Mouse (Mus musculus) ES-E14 (cell line): ENCODE measurements at regions not wholly inside any gene's neighbourhood (a gene's known extent, or its start where the extent isn't known, plus 50 kb on each side); places are given as distances from the start of the nearest gene placed in this dataset.

Experiments used
- DNase-seq: peaks from one replicate; pipeline ENCODE4 v3.0.0-alpha.2; 2013; ENCODE audit warnings: low read depth, low spot score
- H3K27ac ChIP-seq: 2 replicates; pipeline ENCODE4 v1.5.1; 2012; ENCODE audit warnings: low read depth, mild to moderate bottlenecking, low read length, moderate library complexity, mixed read lengths; ENCODE audit not compliant: poor library complexity, insufficient read depth, severe bottlenecking
- H3K36me3 ChIP-seq: 2 replicates; pipeline ENCODE4 v1.6.1; 2012; ENCODE audit warnings: mild to moderate bottlenecking, low read length, moderate library complexity, mixed read lengths; ENCODE audit not compliant: control insufficient read depth, poor library complexity, insufficient read depth, severe bottlenecking
- H3K4me1 ChIP-seq, 2 experiments: fragments of 150-350 bp in 1 of 2; sonication (generic) in 1 of 2; 2 replicates each; pipeline ENCODE4 v1.6.1; 2012; ENCODE audit warnings: low read length in 2 of 2, mild to moderate bottlenecking in 1 of 2, mixed read lengths in 1 of 2; ENCODE audit not compliant: control insufficient read depth in 2 of 2, insufficient read depth in 2 of 2, poor library complexity in 1 of 2
- H3K4me3 ChIP-seq, 2 experiments: fragments of 150-350 bp in 1 of 2; sonication (generic) in 1 of 2; 2 replicates each; pipeline ENCODE4 v1.5.1; 2012; ENCODE audit warnings: low read length in 2 of 2, low read depth in 1 of 2, mild to moderate bottlenecking in 1 of 2, mixed read lengths in 1 of 2; ENCODE audit not compliant: insufficient read depth in 1 of 2, poor library complexity in 1 of 2, severe bottlenecking in 1 of 2
- H3K9ac ChIP-seq: 2 replicates; pipeline ENCODE4 v1.6.1; 2012; ENCODE audit warnings: low read depth, mild to moderate bottlenecking, low read length, mixed read lengths; ENCODE audit not compliant: poor library complexity, insufficient read depth, severe bottlenecking
- H3K9me3 ChIP-seq: fragments of 150-350 bp; sonication (generic); 2 replicates; pipeline ENCODE4 v1.6.1; 2012; ENCODE audit warnings: low read depth, mild to moderate bottlenecking, low read length; ENCODE audit not compliant: control insufficient read depth, insufficient read depth
- CHD2 ChIP-seq: IDR thresholded peaks from 2 replicates; pipeline ENCODE4 v1.6.1; 2014; ENCODE audit warnings: mild to moderate bottlenecking, low read depth, low read length, inconsistent platforms
- HCFC1 ChIP-seq: IDR thresholded peaks from 2 replicates; pipeline ENCODE4 v1.6.1; 2012; ENCODE audit warnings: low read length, inconsistent platforms, borderline replicate concordance; ENCODE audit not compliant: insufficient read depth
- MAFK ChIP-seq: IDR thresholded peaks from 2 replicates; pipeline ENCODE4 v1.6.1; 2014; ENCODE audit warnings: mild to moderate bottlenecking, low read depth, low read length, inconsistent platforms; ENCODE audit not compliant: insufficient read depth
- ZC3H11A ChIP-seq: IDR thresholded peaks from 2 replicates; pipeline ENCODE4 v1.6.1; 2012; ENCODE audit warnings: low read depth, mild to moderate bottlenecking, inconsistent platforms, low read length, borderline replicate concordance
- ZNF384 ChIP-seq: IDR thresholded peaks from 2 replicates; pipeline ENCODE4 v1.6.1; 2012; ENCODE audit warnings: low read depth, low read length, inconsistent platforms
- in situ Hi-C, 2 experiments: fragments of 600-800 bp; cut with MboI; formaldehyde crosslinking; loops; one replicate each; pipeline ENCODE4 v1.15.1; 2025; ENCODE audit warnings: low sequenced_read_pairs in 2 of 2, inconsistent platforms in 1 of 2; ENCODE audit not compliant: unreplicated experiment in 2 of 2

DNA sequence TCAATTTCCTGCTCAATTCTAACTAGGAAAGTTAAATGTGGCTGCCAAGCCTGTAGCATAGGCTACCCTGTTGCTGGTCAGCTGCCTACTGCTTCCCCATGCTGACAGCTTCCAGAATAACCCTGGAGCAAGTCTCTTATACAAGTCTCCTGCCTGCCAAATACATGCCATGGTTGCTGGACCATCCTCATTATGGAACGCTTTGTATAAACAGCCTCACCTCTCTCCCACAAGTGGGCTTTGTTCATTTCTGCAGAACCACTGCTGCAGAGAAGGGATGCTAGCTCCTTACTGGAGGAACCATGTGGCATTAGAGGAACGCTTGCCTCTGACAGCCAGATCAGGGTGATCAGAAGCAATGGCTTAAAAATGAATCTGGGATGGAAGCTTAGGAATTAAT is 1492.4 kb upstream of the Gm6569 start:
- in situ Hi-C loops = no loop called here
- Histone ChIP-seq H3K4me1 (no peaks in the 10 kb centered on the region), H3K36me3 (no peaks in the 10 kb centered on the region), H3K27ac (no peak overlapping the region), H3K9me3 (no peaks in the 10 kb centered on the region), H3K4me3 (no peak overlapping the region), H3K9ac (no peak overlapping the region)
- no peak for DNase-seq
- TF ChIP-seq ZC3H11A (no peak), CHD2 (no peak)

DNA sequence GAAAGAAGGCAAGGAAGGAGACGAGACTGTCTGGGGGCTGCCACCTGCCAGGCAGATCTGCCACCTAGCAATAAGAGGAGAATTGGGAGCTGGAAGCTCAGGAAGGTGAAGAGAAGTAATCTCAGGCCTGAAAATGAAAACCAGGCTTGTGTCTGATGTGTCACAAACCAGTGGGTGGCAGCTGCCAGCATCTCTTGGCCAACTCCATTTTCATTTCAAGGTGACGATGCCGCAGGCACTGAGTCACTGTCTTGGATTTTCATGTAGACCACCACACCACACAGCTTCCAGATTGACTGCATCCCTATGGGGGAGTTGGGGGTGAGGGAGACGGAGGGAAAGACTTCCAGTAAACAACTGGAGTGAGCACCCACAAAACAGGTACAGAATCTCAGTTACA is 1491.9 kb upstream of the Gm6569 start:
- Histone ChIP-seq H3K4me3 (no peak overlapping the region), H3K4me1 (no peaks in the 10 kb centered on the region), H3K27ac (no peak overlapping the region), H3K9ac (no peak overlapping the region), H3K9me3 (no peaks in the 10 kb centered on the region), H3K36me3 (no peaks in the 10 kb centered on the region)
- TF ChIP-seq MAFK (no peak), ZNF384 (no peak), ZC3H11A (no peak), CHD2 (no peak), HCFC1 (no peak)
- in situ Hi-C loops = no loop called here
- DNase-seq = no peak

DNA sequence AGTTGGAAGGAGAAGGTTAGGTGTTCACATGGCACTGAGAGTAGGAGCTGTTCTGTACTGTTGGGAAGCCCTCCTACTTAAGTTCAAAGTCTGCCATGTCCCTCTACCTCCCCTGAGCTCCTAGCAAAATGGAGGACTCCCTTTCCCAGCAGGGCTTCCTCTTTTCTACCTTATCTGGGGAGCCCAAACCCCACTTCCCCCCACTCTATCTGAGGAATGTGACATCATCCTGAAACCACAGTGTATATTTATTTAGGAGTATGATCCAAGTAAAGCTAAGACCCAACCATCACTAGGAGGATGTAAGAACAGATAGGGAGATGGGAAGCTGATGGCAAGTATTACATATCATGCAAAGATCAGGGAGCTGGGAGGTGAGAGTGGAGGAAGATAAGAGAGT is 1490.6 kb upstream of the Gm6569 start:
- no peak for DNase-seq
- in situ Hi-C loops = no loop called here
- Histone ChIP-seq H3K9me3 (no peaks in the 10 kb centered on the region), H3K9ac (no peak overlapping the region), H3K36me3 (no peaks in the 10 kb centered on the region), H3K27ac (no peak overlapping the region), H3K4me3 (no peak overlapping the region), H3K4me1 (no peaks in the 10 kb centered on the region)
- TF ChIP-seq CHD2 = no peak
- TF ChIP-seq ZC3H11A = no peak
- no peak for TF ChIP-seq MAFK

DNA sequence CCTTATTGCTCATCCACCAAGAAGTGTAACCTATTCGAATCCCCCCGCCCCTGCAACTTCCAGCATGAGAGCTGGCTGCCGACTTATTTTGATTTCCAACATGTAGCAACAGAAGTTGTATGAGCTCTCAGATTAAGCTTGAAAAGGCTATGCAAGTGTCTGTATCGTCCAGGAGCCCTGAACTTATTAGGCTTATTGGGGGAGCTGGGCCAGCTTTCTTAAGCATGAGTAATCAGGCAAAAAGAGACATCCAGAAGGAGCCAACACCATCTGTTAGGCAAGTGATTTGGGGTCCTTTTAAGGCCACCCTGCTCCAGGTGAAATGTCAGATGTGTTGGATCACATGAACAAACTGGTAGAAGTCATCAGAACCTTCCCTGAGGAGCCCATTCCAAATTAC is 1481.0 kb upstream of the Gm6569 start:
- H3K4me3 ChIP-seq = no peak overlapping the region
- no peak for DNase-seq
- in situ Hi-C loops = no loop called here

DNA sequence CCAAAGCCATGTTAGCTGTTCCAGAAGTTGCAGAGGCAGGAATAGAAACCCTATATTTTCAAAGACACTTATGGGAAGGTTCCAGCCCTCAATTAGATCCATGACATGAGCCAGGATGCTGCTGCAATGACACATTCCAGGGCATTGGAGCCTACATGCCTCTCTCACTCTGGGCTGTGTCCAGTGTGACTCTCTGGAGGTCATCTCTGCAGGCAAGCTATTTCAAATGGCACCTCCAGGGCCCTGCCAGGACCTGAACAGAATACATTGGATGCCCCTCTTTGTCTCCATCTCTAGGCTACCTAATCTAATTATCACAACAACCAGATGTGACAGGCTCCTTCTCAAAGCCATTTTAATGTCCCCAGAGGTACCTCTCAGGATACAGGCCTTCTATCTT is 1478.7 kb upstream of the Gm6569 start:
- TF ChIP-seq CHD2 = no peak
- no peak for TF ChIP-seq ZNF384
- no peak for TF ChIP-seq ZC3H11A
- TF ChIP-seq HCFC1 = no peak
- TF ChIP-seq MAFK = no peak

More for the DNA sequence above, 1481.0 kb upstream of the Gm6569 start:
- H3K27ac ChIP-seq = no peak overlapping the region
- TF ChIP-seq MAFK (no peak), HCFC1 (no peak), CHD2 (no peak), ZC3H11A (no peak), ZNF384 (no peak)
- H3K9me3 ChIP-seq = no peaks in the 10 kb centered on the region
- no peak overlapping the region for H3K9ac ChIP-seq
- no peaks in the 10 kb centered on the region for H3K36me3 ChIP-seq
- no peaks in the 10 kb centered on the region for H3K4me1 ChIP-seq

More for the DNA sequence above, 1478.7 kb upstream of the Gm6569 start:
- Histone ChIP-seq H3K4me1 (no peaks in the 10 kb centered on the region), H3K9ac (no peak overlapping the region), H3K27ac (no peak overlapping the region), H3K36me3 (no peaks in the 10 kb centered on the region), H3K9me3 (no peaks in the 10 kb centered on the region), H3K4me3 (no peak overlapping the region)
- in situ Hi-C loops = no loop called here
- DNase-seq = no peak
